Mouse (Mus musculus) right cerebral cortex, postnatal 25 days (tissue): ENCODE results near the gene Park7.
"Not testable (repeated sequence)": the region's sequence is repeated elsewhere in the genome, so short reads cannot be mapped to it uniquely, and the experiment has no call there.

ENCODE experiments used
- DNase-seq: peaks from one replicate; pipeline ENCODE4 v3.0.0; 2022

Gene Park7

DNA sequence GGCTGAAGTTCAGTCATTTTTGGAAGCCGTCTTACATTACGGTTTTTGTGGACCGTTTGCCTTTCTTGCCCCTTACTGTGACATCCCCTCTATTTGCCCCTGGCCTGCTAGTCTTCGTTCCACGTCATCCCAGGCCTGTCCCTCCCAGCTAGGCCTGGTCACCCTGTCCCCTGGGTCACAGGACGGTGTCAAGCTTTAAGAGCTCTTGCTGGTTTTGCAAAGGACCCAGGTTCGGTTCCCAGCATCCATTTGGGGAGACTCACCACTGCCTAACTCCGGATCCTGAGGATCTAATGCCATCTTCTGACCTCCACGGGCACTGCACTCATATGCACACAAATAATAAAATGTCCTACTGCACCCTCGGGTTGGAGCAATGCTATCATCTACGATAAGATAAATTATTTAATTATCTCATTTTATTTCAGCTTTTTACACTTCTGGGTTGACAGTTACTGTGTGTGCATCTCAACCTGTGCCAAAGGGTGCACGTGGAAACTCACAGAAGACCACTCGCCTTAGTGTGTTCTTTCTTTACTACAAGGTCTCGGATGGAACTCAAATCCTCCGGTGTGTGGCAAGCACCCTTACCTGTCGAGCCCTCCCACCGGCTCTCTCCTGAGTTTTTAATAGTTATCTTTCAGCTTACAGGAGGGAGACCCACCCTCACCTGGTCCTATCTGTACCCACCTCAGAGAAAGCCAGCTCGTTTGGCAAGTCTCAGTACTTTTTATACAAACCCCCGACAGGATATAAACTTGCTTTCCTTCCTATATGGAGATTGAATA, 3.9 kb downstream of the Park7 start:
- no peak for DNase-seq

DNA sequence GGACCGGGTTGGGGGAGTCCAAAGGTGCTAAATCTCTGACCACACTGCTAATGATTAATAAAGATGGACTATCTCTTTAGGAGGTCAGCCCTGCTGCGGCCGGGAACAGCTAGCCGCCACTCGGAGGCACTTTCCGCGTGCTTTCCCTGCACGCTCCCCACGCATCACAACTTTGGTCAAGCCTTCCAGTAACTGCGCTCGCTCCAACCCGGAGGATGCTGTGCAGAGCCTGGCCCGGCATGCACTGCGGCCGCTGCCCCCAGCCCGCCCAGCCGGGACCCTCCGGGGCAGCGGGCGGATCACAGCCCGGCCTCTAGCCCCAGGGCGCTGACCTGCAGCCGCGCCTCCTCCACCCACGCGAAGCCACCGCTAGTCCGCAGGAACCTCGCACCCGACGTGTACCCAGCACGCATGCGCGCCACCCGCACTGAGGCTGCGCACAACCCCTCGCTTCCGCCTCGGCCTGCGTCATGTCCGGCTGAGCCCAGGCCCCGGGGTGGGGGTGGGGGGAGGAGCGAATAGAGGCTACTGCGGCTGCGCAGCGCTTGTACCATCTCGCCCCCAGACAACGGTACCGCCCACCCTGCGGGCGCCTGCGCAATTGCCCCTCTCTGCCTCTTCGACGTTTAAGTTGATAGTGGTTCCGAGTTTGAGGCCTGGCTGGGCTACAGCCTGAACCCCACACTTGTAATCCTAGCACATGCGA, 4.6 kb downstream of the Park7 start:
- DNase-seq = peak; percentile 99

DNA sequence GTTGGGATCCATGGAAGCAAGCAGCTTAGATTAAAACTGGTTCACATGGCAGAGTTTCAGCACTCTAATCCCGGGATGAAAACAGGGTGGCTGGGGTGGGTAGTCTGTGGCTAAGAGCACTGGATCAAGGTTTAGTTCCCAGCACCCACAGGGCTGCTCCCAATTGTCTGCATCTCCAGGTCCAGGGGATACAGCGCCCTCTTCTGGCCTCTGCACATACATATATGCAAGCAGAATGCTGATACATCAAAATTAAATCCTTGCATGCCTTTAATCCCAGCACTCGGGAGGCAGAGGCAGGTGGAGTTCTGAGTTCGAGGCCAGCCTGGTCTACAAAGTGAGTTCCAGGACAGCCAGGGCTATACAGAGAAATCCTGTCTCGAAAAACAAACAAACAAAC, 5.7 kb downstream of the Park7 start:
- not testable (repeated sequence) for DNase-seq

DNA sequence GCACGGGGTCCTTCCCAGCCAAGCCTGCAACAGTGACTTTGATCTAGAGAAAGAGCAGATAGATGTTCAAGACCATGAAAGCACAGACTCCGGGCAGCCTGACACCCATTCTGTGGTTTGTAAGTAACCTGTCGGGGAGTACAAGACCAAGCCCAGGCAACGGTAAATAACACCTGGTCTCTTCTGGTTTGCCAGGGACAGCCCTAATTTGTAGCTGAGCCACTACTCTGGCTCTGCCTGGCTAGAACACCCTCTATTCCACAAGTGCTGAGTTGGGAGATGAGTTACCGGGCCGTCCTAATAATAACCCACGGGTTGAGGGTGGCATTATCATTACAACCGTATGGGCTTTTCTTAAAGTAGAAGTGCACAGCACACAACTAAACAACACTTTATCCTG, 7.1 kb downstream of the Park7 start:
- DNase-seq = no peak

DNA sequence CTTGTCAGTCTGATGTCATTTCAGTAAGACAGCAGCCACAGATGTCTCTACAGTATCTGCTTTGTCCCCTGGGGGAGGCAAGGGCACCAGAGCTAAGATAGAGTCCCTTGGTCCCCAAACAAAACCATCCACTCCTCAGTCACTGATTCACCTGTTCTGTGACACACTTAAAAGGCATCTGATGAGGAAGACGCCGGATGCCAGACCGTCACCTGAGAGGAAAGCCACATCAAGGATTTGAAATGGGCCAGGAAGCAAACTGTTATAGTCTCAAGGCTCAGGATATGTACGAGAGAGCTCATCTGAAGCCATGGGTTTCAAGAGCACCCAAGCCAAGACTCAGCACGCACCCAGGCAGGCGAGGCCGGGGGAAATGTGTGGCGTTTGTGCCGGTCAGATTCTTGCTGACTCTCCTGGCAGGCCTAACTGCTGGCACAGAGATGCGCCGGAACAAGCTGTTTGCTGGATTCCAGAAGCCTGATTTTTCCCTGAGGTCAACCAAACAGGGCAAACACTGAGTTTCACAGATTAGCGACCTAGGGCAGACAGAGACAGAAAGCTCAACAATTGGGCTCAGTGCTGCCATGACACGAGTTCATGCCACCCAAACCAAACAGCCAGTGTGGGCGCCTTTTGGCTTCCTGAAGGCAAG, 11.0 kb downstream of the Park7 start:
- no peak for DNase-seq

DNA sequence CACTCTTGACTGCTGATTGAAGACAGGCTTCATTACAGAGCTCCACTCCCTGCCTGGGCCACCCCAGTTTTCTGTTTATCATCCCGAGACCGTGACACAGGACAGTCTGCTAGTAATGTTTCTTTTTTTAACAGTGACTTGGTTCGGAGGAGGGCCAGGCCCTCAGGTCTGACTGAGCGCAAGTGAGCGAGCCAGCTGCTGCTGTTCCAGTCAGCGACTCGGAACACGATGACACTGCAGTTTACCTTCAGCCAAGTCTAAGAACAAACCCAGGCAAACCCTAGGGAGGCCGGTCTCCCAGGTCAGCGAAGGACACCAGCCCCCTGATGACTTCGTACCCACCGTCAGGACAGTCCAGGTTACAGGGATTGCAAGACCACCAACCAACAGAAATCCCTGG, 12.2 kb downstream of the Park7 start:
- DNase-seq = no peak

DNA sequence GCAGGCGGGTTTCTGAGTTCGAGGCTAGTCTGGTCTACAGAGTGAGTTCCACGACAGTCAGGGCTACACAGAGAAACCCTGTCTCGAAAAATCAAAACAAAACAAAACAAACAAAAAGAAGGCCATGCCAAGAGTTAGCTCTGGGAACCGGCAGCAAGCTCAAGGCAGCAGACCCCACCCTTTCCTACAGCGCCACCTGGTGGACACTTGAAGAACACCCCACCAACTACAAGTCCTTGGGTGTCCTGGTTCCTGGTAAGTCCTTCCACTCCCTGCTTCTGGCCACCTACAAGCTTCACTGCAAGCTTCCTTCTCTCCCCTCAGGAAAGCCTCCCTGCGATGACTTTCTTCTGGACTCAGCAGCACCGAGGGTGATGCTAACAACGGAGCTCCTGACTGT, 12.6 kb downstream of the Park7 start:
- DNase-seq = peak; percentile 72

DNA sequence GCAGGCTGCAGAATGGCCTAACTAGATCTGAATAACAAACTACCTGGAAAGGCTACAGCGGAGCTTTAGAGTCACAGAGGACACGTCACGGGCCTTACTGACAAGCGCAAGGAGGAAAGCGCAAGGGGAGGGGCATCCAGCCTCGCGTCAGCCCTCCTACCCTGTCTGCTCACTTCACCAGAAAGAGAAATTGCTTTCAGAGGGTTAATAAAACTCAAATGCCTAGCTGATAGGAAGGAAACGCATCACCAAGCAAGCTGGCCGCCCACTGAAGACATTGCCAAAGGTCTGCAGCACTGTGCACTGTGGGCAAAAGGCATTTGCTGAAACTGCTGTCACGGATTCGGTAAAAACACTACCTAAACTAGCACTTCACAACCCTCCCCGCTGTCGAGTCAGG, 13.8 kb downstream of the Park7 start:
- DNase-seq = no peak

DNA sequence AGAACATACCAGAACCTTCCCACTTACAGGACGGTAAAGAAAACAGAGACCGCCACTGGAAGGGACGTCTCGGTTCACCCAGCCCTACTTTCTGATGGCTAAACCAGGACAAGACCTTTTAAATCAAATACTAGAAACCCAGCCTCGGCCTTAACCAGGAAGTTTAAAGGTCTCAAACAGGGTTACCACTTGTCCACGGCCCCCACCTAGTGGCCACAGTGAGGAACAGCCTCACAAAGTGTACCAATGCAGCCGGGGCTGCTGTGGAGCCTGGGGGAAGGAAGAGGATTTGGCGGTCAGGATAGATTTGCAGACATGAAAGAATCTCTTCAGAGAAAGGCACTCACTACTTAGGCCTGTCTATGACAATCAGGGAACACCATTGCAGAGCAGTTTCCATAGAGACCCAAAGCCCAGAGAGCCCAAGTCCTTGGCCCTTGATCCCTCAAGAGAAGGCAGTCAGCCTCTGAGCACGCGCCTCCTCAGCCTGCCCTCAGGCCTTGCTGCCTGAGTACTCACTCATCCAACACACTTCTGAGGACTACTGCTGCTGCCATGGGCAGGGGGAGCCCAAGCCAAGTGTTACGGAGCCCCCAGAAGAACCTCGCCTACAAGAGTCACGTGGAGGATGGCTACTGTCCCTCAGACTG, 15.4 kb downstream of the Park7 start:
- DNase-seq = peak; percentile 38

DNA sequence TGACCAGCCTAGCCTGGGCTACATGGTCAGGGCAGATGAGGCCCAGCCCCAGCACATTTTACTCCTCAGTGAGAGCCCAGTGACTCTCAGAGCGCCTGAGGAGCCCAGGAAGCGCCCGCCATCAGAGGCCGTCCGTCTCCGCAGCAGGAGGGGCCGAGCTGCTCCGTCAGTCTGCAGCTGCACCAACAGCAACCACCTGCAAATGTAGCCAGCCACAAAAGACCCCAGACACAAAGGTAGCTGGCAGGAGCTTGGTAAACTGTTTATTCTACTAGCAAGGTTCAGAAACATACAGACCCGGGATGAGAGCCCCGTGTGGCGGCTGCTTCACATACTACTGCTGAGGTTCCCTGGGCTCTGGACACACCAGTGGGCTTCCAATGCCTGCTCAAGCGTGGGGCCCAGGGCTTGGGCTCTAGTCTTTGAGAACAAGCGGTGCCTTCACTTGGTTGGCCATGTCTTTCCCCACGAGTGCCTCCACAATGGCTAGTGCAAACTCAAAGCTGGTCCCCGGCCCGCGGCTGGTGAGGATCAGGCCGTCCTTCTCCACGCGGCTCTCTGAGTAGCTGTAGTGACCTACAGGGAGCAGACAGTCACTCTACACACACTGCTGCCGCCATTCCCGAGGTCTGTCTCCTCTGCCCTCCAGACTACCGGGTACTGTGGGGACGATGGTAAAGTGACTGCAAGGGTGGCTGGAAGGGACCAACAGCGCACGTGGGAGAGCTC, 17.2 kb downstream of the Park7 start:
- DNase-seq = no peak

DNA sequence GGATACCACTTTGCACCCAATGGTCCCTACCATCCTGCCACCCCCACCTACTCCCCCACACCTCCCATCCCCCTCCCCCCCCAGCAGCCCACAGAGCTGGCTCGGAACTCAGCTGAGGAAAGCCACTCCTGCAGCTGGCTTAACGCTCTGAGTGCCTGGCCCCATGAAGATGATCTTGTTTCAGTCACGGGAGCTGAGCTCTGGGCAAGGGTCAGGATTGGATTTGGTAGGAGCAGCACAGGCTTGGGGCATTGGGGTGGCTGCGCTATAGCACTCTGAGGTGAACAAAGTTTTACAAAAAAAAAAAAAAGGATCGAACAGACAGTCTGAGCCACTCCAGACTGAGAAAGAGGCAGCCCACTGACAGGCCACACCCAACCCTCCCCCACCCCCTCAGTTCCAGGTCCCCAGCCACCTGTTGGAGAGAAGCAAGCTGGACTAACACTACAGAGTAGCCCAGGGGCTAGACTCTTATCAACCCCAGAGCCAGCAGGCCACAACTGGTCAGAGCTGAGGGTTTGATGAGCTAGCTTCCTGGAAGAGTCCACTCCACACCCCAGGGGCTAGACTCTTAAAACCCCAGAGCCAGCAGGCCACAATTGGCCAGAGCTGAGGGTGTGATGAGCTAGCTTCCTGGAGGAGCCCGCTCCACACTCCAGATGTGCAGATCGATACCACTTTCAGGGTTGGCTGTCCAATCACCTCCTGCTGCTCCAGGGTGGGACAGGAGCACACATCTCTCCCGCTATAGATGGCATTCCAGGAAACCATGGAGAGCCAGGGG, 19.3 kb downstream of the Park7 start:
- DNase-seq = no peak

DNA sequence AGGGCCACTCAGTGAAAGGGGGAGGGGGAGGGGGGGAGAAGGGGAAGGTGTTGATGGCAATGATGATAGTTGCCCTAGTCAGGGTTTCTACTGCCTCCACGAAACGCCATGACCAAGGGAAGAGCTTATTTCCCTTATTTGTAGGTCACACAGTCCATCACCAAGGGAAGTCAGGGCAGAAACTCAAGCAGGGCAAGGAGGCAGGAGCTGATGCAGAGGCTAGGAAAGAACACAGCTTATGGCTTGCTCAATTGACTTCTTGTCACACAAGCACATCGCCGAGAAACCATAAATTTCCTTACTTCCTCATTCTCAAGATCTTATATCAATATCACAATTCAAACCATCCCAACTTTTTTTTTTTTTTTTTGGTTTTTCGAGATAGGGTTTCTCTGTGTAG, 22.9 kb downstream of the Park7 start:
- DNase-seq = no peak

DNA sequence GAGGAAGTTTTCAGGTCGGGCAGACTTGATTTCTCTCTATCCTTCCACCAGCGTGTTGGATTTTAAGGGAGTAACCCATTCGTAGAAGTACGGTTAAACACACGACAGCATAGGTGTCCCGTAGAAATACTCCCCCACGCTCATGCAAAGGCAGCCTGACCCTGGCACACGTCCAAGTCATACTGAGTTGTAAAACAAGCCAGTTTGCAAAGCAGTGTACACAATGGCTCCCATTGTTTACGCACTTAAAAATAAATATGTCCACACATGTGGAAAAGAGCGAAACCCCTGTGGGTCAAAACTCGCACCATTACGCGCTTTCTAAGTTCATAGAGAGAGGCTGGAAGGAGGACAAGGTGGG, 24.3 kb downstream of the Park7 start:
- no peak for DNase-seq

DNA sequence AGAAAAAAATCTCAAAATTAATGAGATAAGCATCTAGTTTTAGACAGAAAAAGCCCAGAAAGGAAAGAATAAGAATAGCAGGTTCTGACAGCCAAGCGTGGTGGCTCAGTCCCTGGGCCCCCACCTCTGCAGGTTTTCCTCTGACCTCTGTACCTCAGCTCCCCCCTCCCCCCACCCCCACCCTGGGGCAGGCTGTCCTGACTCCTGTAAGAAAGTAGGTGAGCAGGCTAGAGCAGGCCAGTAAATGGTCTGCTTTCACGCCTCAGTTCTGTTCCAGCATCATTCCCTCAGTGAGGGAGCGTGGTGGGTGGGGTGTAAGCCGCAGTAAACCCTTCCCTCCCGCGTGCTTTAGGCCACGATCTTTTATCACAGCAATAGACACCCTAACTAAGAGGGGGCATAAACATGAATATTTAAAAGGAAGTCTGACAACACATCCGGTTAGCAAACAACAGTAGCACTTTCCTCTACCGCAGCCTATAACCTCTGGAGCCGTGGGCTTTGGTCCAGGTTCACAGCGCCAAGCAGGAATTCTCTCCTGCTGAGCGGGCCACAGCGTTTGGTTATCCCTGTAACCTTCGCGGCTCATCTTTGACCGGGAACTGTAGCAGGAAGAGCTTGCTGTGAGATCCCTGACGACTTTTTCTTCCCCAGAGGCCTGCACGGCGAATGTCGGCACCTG, 24.8 kb downstream of the Park7 start:
- no peak for DNase-seq

DNA sequence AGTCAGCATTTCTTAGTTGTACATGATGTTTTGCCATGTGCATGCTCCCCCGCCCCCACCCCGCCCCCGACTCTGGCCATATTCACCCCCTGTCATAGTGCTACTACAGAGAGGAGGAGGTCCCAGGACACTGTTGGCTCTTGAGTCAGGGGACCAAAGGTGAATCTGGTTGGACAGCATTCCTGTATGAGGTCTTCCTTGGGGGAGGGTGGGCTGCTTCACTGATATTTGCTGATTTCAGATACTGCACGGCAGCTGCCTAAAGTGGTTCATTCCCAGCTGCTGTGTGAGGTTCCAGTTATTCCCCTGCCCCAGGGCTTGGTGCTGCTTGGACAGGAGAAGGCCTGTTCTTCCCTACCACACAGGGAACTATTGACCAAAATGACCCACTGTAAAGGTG, 25.7 kb downstream of the Park7 start:
- no peak for DNase-seq

DNA sequence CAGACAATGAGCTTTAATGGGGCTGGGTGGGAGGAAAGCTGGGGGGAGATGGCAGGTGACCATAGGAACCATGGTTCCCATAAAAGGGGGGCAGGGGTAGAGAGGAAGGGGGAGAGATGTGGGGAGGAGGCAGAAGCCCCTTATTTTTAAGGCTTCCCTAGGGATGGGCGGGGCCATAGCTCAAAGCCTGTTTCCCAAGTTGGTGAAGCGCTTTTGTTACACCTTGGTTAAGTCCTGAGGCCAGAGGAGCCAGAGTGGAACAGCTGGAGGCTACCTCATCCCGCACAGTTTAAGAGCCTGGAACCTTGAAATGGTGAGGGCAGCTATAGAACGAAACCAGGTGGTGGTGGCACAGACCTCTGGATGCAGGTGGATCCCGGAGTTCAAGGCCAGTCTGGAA, 26.3 kb downstream of the Park7 start:
- no peak for DNase-seq

DNA sequence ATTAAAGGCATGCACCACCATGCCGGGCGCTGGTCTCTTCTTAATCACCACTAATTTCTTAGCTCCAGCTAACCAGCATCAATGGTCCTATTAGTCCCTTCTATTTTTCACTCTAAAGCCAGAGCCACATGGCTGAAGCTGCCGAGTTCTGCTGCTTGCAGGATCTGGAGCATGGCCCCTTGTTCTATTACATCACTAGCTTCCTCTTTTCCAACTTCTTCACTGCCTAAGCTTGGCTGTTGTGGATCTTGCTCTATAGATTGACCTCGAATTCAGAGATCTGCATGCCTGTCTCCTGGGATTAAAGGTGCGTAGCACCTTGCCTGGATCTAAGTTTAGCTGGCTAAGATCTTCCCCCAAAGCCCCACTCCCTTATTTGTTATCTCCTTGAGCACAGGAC, 31.6 kb downstream of the Park7 start:
- DNase-seq = no peak

DNA sequence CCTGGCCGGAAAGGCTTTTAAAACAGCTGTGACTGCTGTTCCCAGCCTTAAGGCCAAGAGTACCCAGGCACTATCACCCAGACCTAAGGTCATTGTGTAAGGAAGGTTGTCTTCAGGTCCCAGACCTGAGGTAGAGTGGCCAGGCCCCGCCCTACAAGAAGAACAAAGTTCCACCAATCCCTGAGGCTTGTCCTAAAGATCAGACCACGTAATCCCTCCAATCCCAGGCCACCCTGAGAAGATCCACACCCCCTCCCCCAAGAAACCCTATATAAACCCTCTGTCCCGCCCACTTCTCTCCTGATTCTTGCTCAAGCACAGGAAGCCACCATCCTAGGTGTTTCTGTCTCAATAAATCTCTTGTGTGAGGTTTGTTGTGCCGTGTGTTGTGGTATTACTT, 33.9 kb downstream of the Park7 start:
- DNase-seq = no peak

DNA sequence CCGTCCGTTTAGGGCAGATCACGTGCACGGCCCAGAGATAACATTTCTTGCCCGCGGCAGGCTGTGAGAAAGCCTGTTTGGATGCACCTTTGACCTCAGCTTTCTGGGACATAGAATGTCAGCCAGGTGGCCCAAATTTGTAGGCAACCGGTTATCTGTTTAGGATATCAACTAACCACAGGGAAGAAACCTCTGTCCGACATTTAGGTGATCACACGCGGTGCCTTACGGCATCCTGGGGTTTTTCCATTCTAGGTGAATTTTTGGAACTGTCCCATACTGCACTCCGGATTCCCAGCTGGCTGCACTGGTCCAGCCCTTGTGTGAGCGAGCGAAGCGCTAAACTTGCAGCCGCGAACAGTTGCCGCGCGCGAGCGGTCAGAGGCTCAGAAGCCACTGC, 34.6 kb downstream of the Park7 start:
- no peak for DNase-seq

DNA sequence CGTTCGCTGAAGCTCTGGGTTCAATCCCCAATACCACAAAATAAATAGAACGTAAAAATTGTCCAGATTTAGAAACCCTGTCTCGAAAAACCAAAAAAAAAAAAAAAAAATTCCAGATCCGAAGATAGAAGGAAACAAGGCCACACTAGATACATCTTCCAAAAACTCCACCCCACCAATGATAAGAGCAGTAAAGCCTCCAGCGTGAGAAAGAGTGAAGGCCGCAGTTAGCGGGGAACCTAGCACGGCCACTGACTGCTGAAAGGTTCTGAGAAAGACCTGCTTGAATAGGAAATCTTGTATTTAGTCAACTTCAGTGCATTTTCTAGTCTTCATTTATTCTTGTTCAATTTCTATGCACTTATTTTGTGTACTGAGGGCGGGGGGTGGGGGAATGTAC, 38.8 kb downstream of the Park7 start:
- no peak for DNase-seq

DNA sequence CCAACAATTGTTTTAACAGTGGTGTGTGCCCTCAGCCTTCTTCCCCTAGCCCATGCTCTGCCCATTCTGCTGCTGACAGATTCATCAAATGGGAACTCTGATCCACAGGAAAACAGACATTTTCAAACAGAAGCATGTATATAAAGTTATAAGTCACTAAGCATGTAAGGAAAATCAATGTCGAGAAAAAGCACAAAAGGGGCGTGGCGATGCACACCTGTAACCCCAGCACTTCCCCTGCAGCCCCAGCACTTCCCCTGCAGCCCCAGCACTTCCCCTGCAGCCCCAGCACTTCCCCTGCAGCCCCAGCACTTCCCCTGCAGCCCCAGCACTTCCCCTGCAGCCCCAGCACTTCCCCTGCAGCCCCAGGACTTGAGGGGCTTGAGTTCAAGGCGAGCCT, 39.8 kb downstream of the Park7 start:
- DNase-seq = not testable (repeated sequence)

DNA sequence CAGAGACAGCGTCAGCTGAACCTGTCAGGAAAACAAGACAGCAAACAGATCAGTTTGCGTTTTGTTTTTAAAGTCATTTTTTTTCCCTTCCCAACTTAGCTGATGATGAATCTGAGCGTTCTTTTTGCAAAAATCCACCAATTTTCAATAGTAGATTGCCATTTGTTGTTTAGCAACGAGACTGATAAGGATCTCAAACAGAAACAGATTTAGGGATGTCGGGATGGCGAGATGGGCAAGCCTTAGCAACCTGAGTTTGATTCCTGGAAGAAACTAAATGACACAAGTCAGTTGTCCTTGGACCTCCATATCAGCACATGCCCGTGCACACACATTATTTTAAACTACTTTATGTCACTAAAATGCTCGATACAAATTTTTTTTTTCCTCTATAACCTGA, 41.6 kb downstream of the Park7 start:
- no peak for DNase-seq
